Mouse (Mus musculus): Measurements from ENCODE around the gene Prkar2b.

- TF ChIP-seq CEBPB (IDR thresholded peaks at IDR 0.05; ENCODE audit: insufficient read depth, poor library complexity, severe bottlenecking) (no peak), E2F4 (IDR thresholded peaks at IDR 0.05; ENCODE audit: insufficient read depth) (no peak), MAX (IDR thresholded peaks at IDR 0.05; ENCODE audit: low read depth) (no peak), MYOD1 (IDR thresholded peaks at IDR 0.05; ENCODE audit: control insufficient read depth in 1 of 3, insufficient read length in 2 of 3, low read depth in 2 of 3) (no peak), POLR2A (IDR thresholded peaks at IDR 0.05; ENCODE audit: insufficient read length, low read depth) (no peak), MYOG (IDR thresholded peaks at IDR 0.05; ENCODE audit: control insufficient read depth in 1 of 3, insufficient read depth in 1 of 3, insufficient read length in 2 of 3, low read depth in 2 of 3) (no peak), SRF (IDR thresholded peaks at IDR 0.05; ENCODE audit: control insufficient read depth, insufficient read length, low read depth) (no peak), USF1 (IDR thresholded peaks at IDR 0.05; ENCODE audit: low read depth) (no peak), TCF12 (IDR thresholded peaks at IDR 0.05; ENCODE audit: insufficient read depth, poor library complexity, severe bottlenecking) (no peak), TCF3 (IDR thresholded peaks at IDR 0.05; ENCODE audit: insufficient read length, low read depth) (no peak)
Measured at GRCm38 (mm10) chr12:31997328-31997878, 63.7 kb downstream of the Prkar2b start.
